Mouse (Mus musculus): Measurements from ENCODE around the gene Znrf3.

The Znrf3 gene

GRCm38 (mm10) chr11:5263078-5263730 is 181.4 kb downstream of the Znrf3 start:
- peak; percentile 92 for DNase-seq

GRCm38 (mm10) chr11:5261508-5262392 is 182.9 kb downstream of the Znrf3 start, which contains the start of gene Kremen1:
Gene Kremen1 (minus strand): TSS chr11:5261558.
- DNase-seq = peak; percentile 99

- no peak for DNase-seq
Observed at GRCm38 (mm10) chr11:5260942-5261459, 183.6 kb downstream of the Znrf3 start.

GRCm38 (mm10) chr11:5259944-5260598 is 184.6 kb downstream of the Znrf3 start:
- no peak for DNase-seq

GRCm38 (mm10) chr11:5258036-5258435 is 186.6 kb downstream of the Znrf3 start:
- DNase-seq = no peak

- no peak for DNase-seq
Observed at GRCm38 (mm10) chr11:5257151-5257862, 187.3 kb downstream of the Znrf3 start.

- no peak for DNase-seq
Observed at GRCm38 (mm10) chr11:5255509-5256014, 189.1 kb downstream of the Znrf3 start.

- DNase-seq = no peak
Observed at GRCm38 (mm10) chr11:5254016-5254415, 190.6 kb downstream of the Znrf3 start.

- no peak for DNase-seq
Observed at GRCm38 (mm10) chr11:5253528-5253927, 191.1 kb downstream of the Znrf3 start.

GRCm38 (mm10) chr11:5252727-5253126 is 191.9 kb downstream of the Znrf3 start:
- no peak for DNase-seq

- DNase-seq = no peak
Observed at GRCm38 (mm10) chr11:5251112-5251511, 193.5 kb downstream of the Znrf3 start.

- no peak for DNase-seq
Observed at GRCm38 (mm10) chr11:5248200-5248599, 196.4 kb downstream of the Znrf3 start.

- no peak for DNase-seq
Observed at GRCm38 (mm10) chr11:5245431-5245830, 199.2 kb downstream of the Znrf3 start.

GRCm38 (mm10) chr11:5244749-5245130 is 199.9 kb downstream of the Znrf3 start:
- DNase-seq = peak; percentile 92

GRCm38 (mm10) chr11:5243812-5244748 is 200.6 kb downstream of the Znrf3 start:
- peak; percentile 97 for DNase-seq

- DNase-seq = peak; percentile 90
Observed at GRCm38 (mm10) chr11:5243208-5243607, 201.4 kb downstream of the Znrf3 start.

GRCm38 (mm10) chr11:5242158-5242557 is 202.5 kb downstream of the Znrf3 start:
- no peak for DNase-seq

GRCm38 (mm10) chr11:5239706-5240690 is 204.6 kb downstream of the Znrf3 start:
- DNase-seq = no peak
